Comparison of ENCODE assay signal across 8 mouse cellular contexts in genomic region chr5:72647958-72648595, GRCm38 (mm10). TPM values are rescaled to one million over a fixed set of nuclear protein-coding genes. Genes with fewer than 3 reads are reported as not detected.
DNase-seq lines count a peak whose midpoint lies in the region; ATAC-seq and TF ChIP-seq lines count a peak whose summit lies in the region.

No protein-coding gene starts in this region.

- WGBS in heart, embryonic 16.5 days, result 9% methylated on average over 18 of the region's 18 CpGs
- WGBS in lung, embryonic 15.5 days, result 7% methylated on average over 18 of the region's 18 CpGs
- 6% methylated on average over 18 of the region's 18 CpGs for WGBS in stomach, embryonic 14.5 days

- TF ChIP-seq CTCF in gastrocnemius, adult 2 months (IDR thresholded peaks at IDR 0.05), result no peak
- TF ChIP-seq CTCF in G1E (IDR thresholded peaks at IDR 0.05; ENCODE audit: low read depth, low read length), result no peak

- H3K27me3 ChIP-seq in G1E (ENCODE audit: insufficient read depth, low read length), result peaks cover 31% of the 10 kb centered on the region
- peaks cover 11% of the 10 kb centered on the region for H3K27me3 ChIP-seq in heart, embryonic 16.5 days (ENCODE audit: control insufficient read depth, insufficient read depth, low read length)
- H3K27me3 ChIP-seq in lung, embryonic 15.5 days, result peaks cover 26% of the 10 kb centered on the region
- 0 out of 2 replicates have a peak, but pooled peaks cover 5% of the 10 kb centered on the region for H3K27me3 ChIP-seq in stomach, embryonic 14.5 days (ENCODE audit: control insufficient read depth, insufficient read depth, low read length)

- H3K9ac ChIP-seq in heart, embryonic 16.5 days (ENCODE audit: low read length), result peak overlapping the region; percentile 64
- peak overlapping the region; percentile 34 for H3K9ac ChIP-seq in lung, embryonic 15.5 days
- peak overlapping the region; percentile 14; the same call in 1 of the 2 replicates for H3K9ac ChIP-seq in stomach, embryonic 14.5 days (replicated peaks; ENCODE audit: low read depth, low read length)

- DNase-seq in gastrocnemius, adult 2 months, result no peak
- DNase-seq in gastrocnemius, postnatal 4 days (ENCODE audit: low spot score in 2 of 2), result no peak
- no peak for DNase-seq in G1E (ENCODE audit: low spot score)
- DNase-seq in left cerebral cortex, adult 11 months (ENCODE audit: low spot score), result no peak
- DNase-seq in spleen, adult 12 weeks (ENCODE audit: low spot score), result no peak

- intact Hi-C loops in gastrocnemius, adult 2 months (cut with DNase I), result no loop called here

- H3K4me2 ChIP-seq in heart, embryonic 16.5 days (ENCODE audit: low read depth, low read length), result peak overlapping the region; percentile 97
- H3K4me2 ChIP-seq in lung, embryonic 15.5 days, result peak overlapping the region; percentile 93
- peak overlapping the region; percentile 91 for H3K4me2 ChIP-seq in stomach, embryonic 14.5 days (replicated peaks; ENCODE audit: low read depth, low read length)

- peak overlapping the region; percentile 71 for H3K4me3 ChIP-seq in gastrocnemius, adult 2 months
- H3K4me3 ChIP-seq in G1E (ENCODE audit: low read depth, low read length), result peak overlapping the region; percentile 68
- peak overlapping the region; percentile 67 for H3K4me3 ChIP-seq in heart, embryonic 16.5 days (ENCODE audit: low read length)
- H3K4me3 ChIP-seq in lung, embryonic 15.5 days, result peak overlapping the region; percentile 53
- peak overlapping the region; percentile 40 for H3K4me3 ChIP-seq in stomach, embryonic 14.5 days (ENCODE audit: low read depth, low read length)

- H3K4me1 ChIP-seq in G1E (ENCODE audit: insufficient read depth, low read depth, low read length), result peaks cover 13% of the 10 kb centered on the region
- peaks cover 4% of the 10 kb centered on the region; the same call in 1 of the 2 replicates for H3K4me1 ChIP-seq in heart, embryonic 16.5 days (ENCODE audit: control insufficient read depth, insufficient read depth, low read length)
- H3K4me1 ChIP-seq in lung, embryonic 15.5 days, result peaks cover 11% of the 10 kb centered on the region; the same call in 1 of the 2 replicates
- H3K4me1 ChIP-seq in stomach, embryonic 14.5 days (ENCODE audit: control insufficient read depth, insufficient read depth, low read length), result no peaks in the 10 kb centered on the region

- no peak overlapping the region for H3K27ac ChIP-seq in gastrocnemius, adult 2 months
- H3K27ac ChIP-seq in heart, embryonic 16.5 days (ENCODE audit: low read length), result no peak overlapping the region
- H3K27ac ChIP-seq in lung, embryonic 15.5 days, result no peak overlapping the region
- no peak overlapping the region for H3K27ac ChIP-seq in stomach, embryonic 14.5 days (ENCODE audit: low read length)

- no peaks in the 10 kb centered on the region for H3K9me3 ChIP-seq in G1E (replicated peaks)
- H3K9me3 ChIP-seq in heart, embryonic 16.5 days (replicated peaks; ENCODE audit: control insufficient read depth, low read length), result no peaks in the 10 kb centered on the region
- no peaks in the 10 kb centered on the region for H3K9me3 ChIP-seq in lung, embryonic 15.5 days
- H3K9me3 ChIP-seq in stomach, embryonic 14.5 days (ENCODE audit: control insufficient read depth, low read depth, low read length), result no peaks in the 10 kb centered on the region

- no peaks in the 10 kb centered on the region for H3K36me3 ChIP-seq in G1E (replicated peaks)
- H3K36me3 ChIP-seq in heart, embryonic 16.5 days (ENCODE audit: control insufficient read depth, insufficient read depth), result no peaks in the 10 kb centered on the region
- no peaks in the 10 kb centered on the region for H3K36me3 ChIP-seq in lung, embryonic 15.5 days
- no peaks in the 10 kb centered on the region for H3K36me3 ChIP-seq in stomach, embryonic 14.5 days (ENCODE audit: control insufficient read depth, insufficient read depth, low read length)

- ATAC-seq in G1E (ENCODE audit: extremely low read depth, insufficient number of reproducible peaks, low FRiP score, poor library complexity, severe bottlenecking), result no peak
- ATAC-seq in heart, embryonic 16.5 days (replicated peaks; ENCODE audit: extremely low read depth, insufficient read depth, low FRiP score), result peak; percentile 47; the same call in 1 of the 2 replicates
- ATAC-seq in lung, embryonic 15.5 days (ENCODE audit: borderline replicate concordance, extremely low read depth, low FRiP score, low TSS enrichment), result peak; percentile 65; the same call in 1 of the 2 replicates
- ATAC-seq in stomach, embryonic 14.5 days (ENCODE audit: insufficient number of reproducible peaks, insufficient read depth, low FRiP score, low read depth), result peak; percentile 56

RNA-seq across cellular contexts. Expression of gene Nipal1, which starts 0.5 kb away (rescaled TPM):
- not detected for total RNA-seq in gastrocnemius, adult 2 months (2021)
- under 1 TPM; 0.78 to 0.81 TPM for total RNA-seq in gastrocnemius, postnatal 4 days (2021)
- total RNA-seq in G1E (2014; fragmentation: Nextera tagmentation) (not detected in 2 replicates), G1E (2017) (0.05 and 0.17 TPM in 2 replicates)
- not detected in 2 replicates for polyA plus RNA-seq in G1E (2012)
- polyA plus RNA-seq in heart, embryonic 16.5 days (2015; fragmentation: Nextera tagmentation; extraction: Ambion mirVana), result 0.31 and 0.43 TPM in 2 replicates
- polyA plus RNA-seq in lung, embryonic 15.5 days (2015; fragmentation: Nextera tagmentation; extraction: Ambion mirVana), result 0.93 and 2.0 TPM in 2 replicates
- polyA plus RNA-seq in stomach, embryonic 14.5 days (2014; fragmentation: Nextera tagmentation; extraction: Ambion mirVana), result 3.5 and 5.1 TPM in 2 replicates

RNA-seq across cellular contexts. Expression of gene Cnga1, which starts 4.0 kb away (rescaled TPM):
- not detected for total RNA-seq in gastrocnemius, adult 2 months (2021)
- not detected for total RNA-seq in gastrocnemius, postnatal 4 days (2021)
- total RNA-seq in G1E (2014; fragmentation: Nextera tagmentation) (4.9 TPM in 1 of 2 replicates, not detected in the other), G1E (2017) (0.06 and 0.27 TPM in 2 replicates)
- polyA plus RNA-seq in G1E (2012), result not detected in 2 replicates
- polyA plus RNA-seq in heart, embryonic 16.5 days (2015; fragmentation: Nextera tagmentation; extraction: Ambion mirVana), result not detected in 2 replicates
- 0.06 TPM in 1 of 2 replicates, not detected in the other for polyA plus RNA-seq in lung, embryonic 15.5 days (2015; fragmentation: Nextera tagmentation; extraction: Ambion mirVana)
- polyA plus RNA-seq in stomach, embryonic 14.5 days (2014; fragmentation: Nextera tagmentation; extraction: Ambion mirVana), result not detected in 2 replicates

Comparison
In these comparisons a context has a peak if more than half of its experiments do, and no peak if none do; other contexts are left out.
1. H3K9ac ChIP-seq: peak in every context shown above with its lines; median percentile 64 in heart, embryonic 16.5 days; 34 in lung, embryonic 15.5 days; 14 in stomach, embryonic 14.5 days.